Mouse (Mus musculus): ENCODE measurements around the gene Kif2a. TPM values are rescaled to one million over a fixed set of nuclear protein-coding genes. Genes with fewer than 3 reads are reported as not detected.
"Not testable (repeated sequence)": the region's sequence is repeated elsewhere in the genome, so short reads cannot be mapped to it uniquely, and the experiment has no call there.

Gene Kif2a
- polyA plus RNA-seq, 1 experiment from 2014 or later = 13.2 TPM

- no peaks in the 10 kb centered on the region for H3K36me3 ChIP-seq (ENCODE audit: control insufficient read depth, insufficient read depth)
- H3K27ac ChIP-seq (ENCODE audit: low read length) = peak overlapping the region; percentile 94
- WGBS (ENCODE audit: insufficient replicate concordance) = 12% methylated on average over 5 of the region's 5 CpGs
- peaks cover 56% of the 10 kb centered on the region for H3K4me1 ChIP-seq (ENCODE audit: control insufficient read depth, low read depth, low read length)
- peak overlapping the region; percentile 33 for H3K4me3 ChIP-seq (ENCODE audit: low read depth, low read length)
- peak overlapping the region; percentile 49 for H3K9ac ChIP-seq (ENCODE audit: low read depth, low read length)
- no peaks in the 10 kb centered on the region for H3K27me3 ChIP-seq (ENCODE audit: control insufficient read depth, insufficient read depth, low read depth, low read length)
- no peaks in the 10 kb centered on the region for H3K9me3 ChIP-seq (replicated peaks; ENCODE audit: control insufficient read depth, low read length)
- ATAC-seq (ENCODE audit: low read depth) = peak; percentile 98
- peak overlapping the region; percentile 59 for H3K4me2 ChIP-seq (ENCODE audit: low read depth, low read length)
Observed at GRCm38 (mm10) chr13:106998671-106999070, 23.3 kb downstream of the Kif2a start.

DNA sequence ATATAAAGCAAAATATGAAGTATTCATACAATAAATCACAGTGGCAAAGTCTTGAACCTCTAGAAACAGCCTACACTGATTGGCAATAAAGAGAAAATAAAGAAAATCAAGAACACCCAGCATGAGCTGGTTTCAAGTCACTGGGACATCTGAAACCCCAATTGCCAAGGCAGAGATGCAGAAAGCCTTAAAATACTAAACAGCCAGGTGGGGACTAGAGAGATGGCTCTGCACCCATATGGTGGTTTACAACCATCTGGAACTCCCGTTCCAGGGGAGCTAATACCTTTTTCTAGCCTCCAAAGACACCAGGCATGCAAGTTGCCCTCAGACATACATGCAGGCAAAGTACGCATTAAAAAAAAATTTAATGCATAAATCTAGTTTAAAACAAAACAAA is 23.9 kb downstream of the Kif2a start:
- no peak for ATAC-seq (ENCODE audit: low read depth)
- WGBS (ENCODE audit: insufficient replicate concordance) = 68% methylated on average over 2 of the region's 2 CpGs
- Histone ChIP-seq H3K4me2 (ENCODE audit: low read depth, low read length) (peak overlapping the region; percentile 59), H3K36me3 (ENCODE audit: control insufficient read depth, insufficient read depth) (peaks cover 6% of the 10 kb centered on the region), H3K27ac (ENCODE audit: low read length) (peak overlapping the region; percentile 94), H3K4me3 (ENCODE audit: low read depth, low read length) (no peak overlapping the region), H3K9me3 (replicated peaks; ENCODE audit: control insufficient read depth, low read length) (no peaks in the 10 kb centered on the region), H3K4me1 (ENCODE audit: control insufficient read depth, low read depth, low read length) (peaks cover 54% of the 10 kb centered on the region), H3K9ac (ENCODE audit: low read depth, low read length) (peak overlapping the region; percentile 21; the same call in 1 of the 2 replicates), H3K27me3 (ENCODE audit: control insufficient read depth, insufficient read depth, low read depth, low read length) (no peaks in the 10 kb centered on the region)

DNA sequence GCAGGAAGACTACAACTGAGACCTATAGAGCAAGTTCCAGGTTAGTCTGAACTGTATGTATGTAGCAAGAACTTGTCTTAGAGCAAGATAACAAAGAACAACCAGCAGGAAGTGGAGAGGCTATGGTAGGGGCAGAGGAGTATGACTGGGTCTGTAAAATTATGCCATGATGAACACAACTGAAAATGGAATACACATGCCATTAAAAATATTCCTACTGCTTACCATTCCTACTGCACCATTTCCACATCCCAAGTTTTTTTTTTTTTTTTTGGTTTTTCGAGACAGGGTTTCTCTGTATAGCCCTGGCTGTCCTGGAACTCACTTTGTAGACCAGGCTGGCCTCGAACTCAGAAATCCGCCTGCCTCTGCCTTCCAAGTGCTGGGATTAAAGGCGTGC is 24.4 kb downstream of the Kif2a start:
- not testable (repeated sequence) for H3K4me3 ChIP-seq (ENCODE audit: low read depth, low read length); H3K36me3 ChIP-seq (ENCODE audit: control insufficient read depth, insufficient read depth); H3K9me3 ChIP-seq (replicated peaks; ENCODE audit: control insufficient read depth, low read length); ATAC-seq (ENCODE audit: low read depth); H3K27me3 ChIP-seq (ENCODE audit: control insufficient read depth, insufficient read depth, low read depth, low read length)
- peak overlapping the region; percentile 70 for H3K27ac ChIP-seq (ENCODE audit: low read length)
- H3K4me1 ChIP-seq (ENCODE audit: control insufficient read depth, low read depth, low read length) = peaks cover 54% of the 10 kb centered on the region
- WGBS (ENCODE audit: insufficient replicate concordance) = 91% methylated on average over 3 of the region's 4 CpGs
- peak overlapping the region; percentile 43 for H3K4me2 ChIP-seq (ENCODE audit: low read depth, low read length)
- peak overlapping the region; percentile 45 for H3K9ac ChIP-seq (ENCODE audit: low read depth, low read length)

- Histone ChIP-seq H3K9ac (ENCODE audit: low read depth, low read length) (peak overlapping the region; percentile 45), H3K4me1 (ENCODE audit: control insufficient read depth, low read depth, low read length) (peaks cover 54% of the 10 kb centered on the region), H3K9me3 (replicated peaks; ENCODE audit: control insufficient read depth, low read length) (no peaks in the 10 kb centered on the region), H3K4me3 (ENCODE audit: low read depth, low read length) (no peak overlapping the region), H3K36me3 (ENCODE audit: control insufficient read depth, insufficient read depth) (peaks cover 16% of the 10 kb centered on the region), H3K4me2 (ENCODE audit: low read depth, low read length) (peak overlapping the region; percentile 43), H3K27me3 (ENCODE audit: control insufficient read depth, insufficient read depth, low read depth, low read length) (no peaks in the 10 kb centered on the region), H3K27ac (ENCODE audit: low read length) (peak overlapping the region; percentile 70)
- 53% methylated on average over 2 of the region's 2 CpGs for WGBS (ENCODE audit: insufficient replicate concordance)
- ATAC-seq (ENCODE audit: low read depth) = no peak
Observed at GRCm38 (mm10) chr13:106996891-106997290, 25.0 kb downstream of the Kif2a start.

DNA sequence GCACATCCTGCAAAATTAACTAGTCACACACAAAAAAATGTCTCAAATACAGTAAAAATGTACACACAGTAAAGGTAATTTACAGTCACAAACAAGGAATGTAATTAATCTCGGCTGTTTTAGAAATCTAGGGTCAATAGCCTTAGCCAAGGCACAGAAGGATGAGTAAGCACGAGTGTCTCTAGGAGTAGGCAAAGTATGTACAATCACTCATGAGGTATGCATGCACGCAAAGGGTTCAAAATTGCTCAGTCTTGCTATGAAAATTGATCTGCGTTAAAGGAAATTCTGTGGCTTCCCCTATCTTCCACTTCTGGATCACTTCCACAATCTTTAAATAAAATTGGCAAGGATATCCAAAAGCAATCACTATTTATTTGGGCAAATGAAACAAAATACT is 60.4 kb downstream of the Kif2a start:
- no peaks in the 10 kb centered on the region for H3K9me3 ChIP-seq (replicated peaks; ENCODE audit: control insufficient read depth, low read length)
- no peak overlapping the region for H3K9ac ChIP-seq (ENCODE audit: low read depth, low read length)
- WGBS (ENCODE audit: insufficient replicate concordance) = 84% methylated on average over 4 of the region's 4 CpGs
- no peak overlapping the region for H3K4me2 ChIP-seq (ENCODE audit: low read depth, low read length)
- H3K36me3 ChIP-seq (ENCODE audit: control insufficient read depth, insufficient read depth) = peaks cover 53% of the 10 kb centered on the region
- no peak overlapping the region for H3K4me3 ChIP-seq (ENCODE audit: low read depth, low read length)
- no peaks in the 10 kb centered on the region for H3K4me1 ChIP-seq (ENCODE audit: control insufficient read depth, low read depth, low read length)
- ATAC-seq (ENCODE audit: low read depth) = no peak
- H3K27me3 ChIP-seq (ENCODE audit: control insufficient read depth, insufficient read depth, low read depth, low read length) = no peaks in the 10 kb centered on the region
- H3K27ac ChIP-seq (ENCODE audit: low read length) = no peak overlapping the region

DNA sequence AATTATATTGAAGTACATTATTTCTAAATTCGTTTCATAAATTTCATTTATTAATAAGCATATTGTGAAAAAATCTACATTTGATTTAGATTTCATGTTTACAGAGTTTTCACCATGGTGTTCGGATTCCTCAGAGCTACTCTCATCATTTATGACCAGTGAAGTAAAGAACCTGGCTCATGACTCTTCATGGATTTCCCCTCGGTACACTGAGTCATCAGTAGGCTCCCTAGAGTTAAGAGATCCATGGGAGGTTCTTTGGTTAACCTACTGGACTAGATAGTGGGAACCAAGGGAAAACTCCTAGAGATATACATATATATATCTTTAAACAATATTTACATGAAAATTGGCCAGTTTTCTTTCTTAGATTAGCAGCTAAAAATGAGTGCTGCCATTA is 61.4 kb downstream of the Kif2a start:
- Histone ChIP-seq H3K4me1 (ENCODE audit: control insufficient read depth, low read depth, low read length) (no peaks in the 10 kb centered on the region), H3K9ac (ENCODE audit: low read depth, low read length) (no peak overlapping the region), H3K27me3 (ENCODE audit: control insufficient read depth, insufficient read depth, low read depth, low read length) (no peaks in the 10 kb centered on the region), H3K9me3 (replicated peaks; ENCODE audit: control insufficient read depth, low read length) (no peaks in the 10 kb centered on the region), H3K36me3 (ENCODE audit: control insufficient read depth, insufficient read depth) (peaks cover 58% of the 10 kb centered on the region), H3K4me3 (ENCODE audit: low read depth, low read length) (no peak overlapping the region), H3K27ac (ENCODE audit: low read length) (no peak overlapping the region), H3K4me2 (ENCODE audit: low read depth, low read length) (no peak overlapping the region)
- WGBS (ENCODE audit: insufficient replicate concordance) = 83% methylated on average over 3 of the region's 3 CpGs
- no peak for ATAC-seq (ENCODE audit: low read depth)

DNA sequence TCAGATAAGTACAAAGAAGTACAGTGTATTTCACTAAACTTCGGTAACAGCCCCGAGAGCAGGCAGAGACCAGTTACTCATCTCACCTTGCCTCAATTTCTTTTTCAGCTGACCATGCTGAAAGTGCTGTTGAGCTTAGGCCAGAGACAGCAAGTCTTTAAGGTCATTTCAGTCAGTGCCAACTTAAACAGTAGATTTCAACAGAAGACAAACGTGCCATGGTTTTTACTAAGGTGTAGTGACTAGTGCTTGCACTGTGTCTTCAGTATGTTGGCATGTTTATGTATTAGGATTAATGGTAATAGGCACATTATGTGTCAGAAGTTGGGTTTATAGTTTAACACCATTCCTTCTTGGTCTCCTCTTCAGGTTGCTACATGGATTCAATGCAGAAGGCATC is 63.6 kb downstream of the Kif2a start:
- H3K27me3 ChIP-seq (ENCODE audit: control insufficient read depth, insufficient read depth, low read depth, low read length) = no peaks in the 10 kb centered on the region
- no peak overlapping the region for H3K9ac ChIP-seq (ENCODE audit: low read depth, low read length)
- WGBS (ENCODE audit: insufficient replicate concordance) = 87% methylated on average over 3 of the region's 3 CpGs
- no peak overlapping the region for H3K4me2 ChIP-seq (ENCODE audit: low read depth, low read length)
- no peaks in the 10 kb centered on the region for H3K9me3 ChIP-seq (replicated peaks; ENCODE audit: control insufficient read depth, low read length)
- no peaks in the 10 kb centered on the region for H3K4me1 ChIP-seq (ENCODE audit: control insufficient read depth, low read depth, low read length)
- H3K36me3 ChIP-seq (ENCODE audit: control insufficient read depth, insufficient read depth) = peaks cover 57% of the 10 kb centered on the region
- no peak for ATAC-seq (ENCODE audit: low read depth)
- H3K27ac ChIP-seq (ENCODE audit: low read length) = no peak overlapping the region
- no peak overlapping the region for H3K4me3 ChIP-seq (ENCODE audit: low read depth, low read length)

GRCm38 (mm10) chr13:106957554-106957953 is 64.4 kb downstream of the Kif2a start:
- H3K27me3 ChIP-seq (ENCODE audit: control insufficient read depth, insufficient read depth, low read depth, low read length) = no peaks in the 10 kb centered on the region
- ATAC-seq (ENCODE audit: low read depth) = no peak
- no peak overlapping the region for H3K27ac ChIP-seq (ENCODE audit: low read length)
- peaks cover 53% of the 10 kb centered on the region for H3K36me3 ChIP-seq (ENCODE audit: control insufficient read depth, insufficient read depth)
- H3K9me3 ChIP-seq (replicated peaks; ENCODE audit: control insufficient read depth, low read length) = no peaks in the 10 kb centered on the region
- no peak overlapping the region for H3K4me2 ChIP-seq (ENCODE audit: low read depth, low read length)
- 92% methylated on average over 4 of the region's 4 CpGs for WGBS (ENCODE audit: insufficient replicate concordance)
- no peaks in the 10 kb centered on the region for H3K4me1 ChIP-seq (ENCODE audit: control insufficient read depth, low read depth, low read length)
- no peak overlapping the region for H3K9ac ChIP-seq (ENCODE audit: low read depth, low read length)
- no peak overlapping the region for H3K4me3 ChIP-seq (ENCODE audit: low read depth, low read length)

- Histone ChIP-seq H3K27ac (ENCODE audit: low read length) (no peak overlapping the region), H3K36me3 (ENCODE audit: control insufficient read depth, insufficient read depth) (peaks cover 46% of the 10 kb centered on the region), H3K9ac (ENCODE audit: low read depth, low read length) (no peak overlapping the region), H3K4me2 (ENCODE audit: low read depth, low read length) (no peak overlapping the region), H3K4me3 (ENCODE audit: low read depth, low read length) (no peak overlapping the region), H3K27me3 (ENCODE audit: control insufficient read depth, insufficient read depth, low read depth, low read length) (no peaks in the 10 kb centered on the region), H3K9me3 (replicated peaks; ENCODE audit: control insufficient read depth, low read length) (no peaks in the 10 kb centered on the region), H3K4me1 (ENCODE audit: control insufficient read depth, low read depth, low read length) (no peaks in the 10 kb centered on the region)
- ATAC-seq (ENCODE audit: low read depth) = no peak
- WGBS (ENCODE audit: insufficient replicate concordance) = 86% methylated on average over 3 of the region's 3 CpGs
Observed at GRCm38 (mm10) chr13:106954880-106955279, 67.0 kb downstream of the Kif2a start.
